Mouse (Mus musculus) olfactory bulb, adult 2 months (tissue): ENCODE data around the gene Ccr7.

Experiments used
- CTCF ChIP-seq: fragments of 200-500 bp; IDR thresholded peaks from 2 replicates; pipeline ENCODE4 v1.5.1; 2012; ENCODE audit warnings: low read depth, mild to moderate bottlenecking, low read length, moderate library complexity; ENCODE audit not compliant: insufficient read depth
- POLR2A ChIP-seq: fragments of 200-500 bp; IDR thresholded peaks from 2 replicates; pipeline ENCODE4 v1.6.1; 2012; ENCODE audit warnings: mild to moderate bottlenecking, low read depth, low read length, moderate library complexity; ENCODE audit not compliant: insufficient read depth

- TF ChIP-seq POLR2A (no peak), CTCF (no peak)
These were observed 9.1 kb downstream of the Ccr7 start for GRCm38 (mm10) chr11:99145765-99146164.
